Mouse (Mus musculus) thymus, adult 2 months (tissue): ENCODE measurements around the gene Ppp3ca.

ENCODE experiments used
- CTCF ChIP-seq: fragments of 200-500 bp; IDR thresholded peaks from 2 replicates; pipeline ENCODE4 v1.5.1; 2012; ENCODE audit warnings: mild to moderate bottlenecking, control low read depth, low read length, moderate library complexity, borderline replicate concordance; ENCODE audit not compliant: control insufficient read depth, poor library complexity, insufficient read depth; ENCODE audit errors: extremely low read depth
- POLR2A ChIP-seq: fragments of 200-500 bp; IDR thresholded peaks from 2 replicates; pipeline ENCODE4 v1.6.1; 2012; ENCODE audit warnings: mild to moderate bottlenecking, low read length, control low read depth, moderate library complexity; ENCODE audit not compliant: control insufficient read depth, poor library complexity, insufficient read depth; ENCODE audit errors: extremely low read depth

GRCm38 (mm10) chr3:136697626-136698191 lies 27.8 kb downstream of the Ppp3ca start:
- TF ChIP-seq CTCF (no peak), POLR2A (no peak)
